Mouse (Mus musculus): ENCODE results near the gene Fam3c. TPM values are rescaled to one million over a fixed set of nuclear protein-coding genes. Genes with fewer than 3 reads are reported as not detected.

Fam3c gene
- polyA plus RNA-seq, 1 experiment, result 84.3 TPM

GRCm38 (mm10) chr6:22351551-22351950 lies 4.5 kb downstream of the Fam3c start:
- TF ChIP-seq EP300 (IDR thresholded peaks at IDR 0.05; ENCODE audit: insufficient read depth, low read depth, low read length) (no peak), CTCF (IDR thresholded peaks at IDR 0.05; ENCODE audit: low read depth, low read length) (no peak), POLR2A (IDR thresholded peaks at IDR 0.05; ENCODE audit: insufficient read depth, low read length) (no peak)
- Histone ChIP-seq H3K9me3 (replicated peaks; ENCODE audit: control insufficient read depth, insufficient read depth, low read length, poor library complexity, severe bottlenecking) (no peaks in the 10 kb centered on the region), H3K27me3 (ENCODE audit: control insufficient read depth, insufficient read depth, low read length, poor library complexity, severe bottlenecking) (no peaks in the 10 kb centered on the region), H3K36me3 (ENCODE audit: control insufficient read depth, insufficient read depth, low read length, poor library complexity, severe bottlenecking) (no peaks in the 10 kb centered on the region), H3K4me3 (ENCODE audit: low read depth, low read length) (peak overlapping the region; percentile 44; the same call in 1 of the 2 replicates), H3K4me1 (ENCODE audit: control insufficient read depth, insufficient read depth, low read length) (peaks cover 3% of the 10 kb centered on the region), H3K27ac (ENCODE audit: insufficient read depth, low read length) (peak overlapping the region; percentile 47), H3K9ac (ENCODE audit: low read depth, poor library complexity, severe bottlenecking) (no peak overlapping the region)

DNA sequence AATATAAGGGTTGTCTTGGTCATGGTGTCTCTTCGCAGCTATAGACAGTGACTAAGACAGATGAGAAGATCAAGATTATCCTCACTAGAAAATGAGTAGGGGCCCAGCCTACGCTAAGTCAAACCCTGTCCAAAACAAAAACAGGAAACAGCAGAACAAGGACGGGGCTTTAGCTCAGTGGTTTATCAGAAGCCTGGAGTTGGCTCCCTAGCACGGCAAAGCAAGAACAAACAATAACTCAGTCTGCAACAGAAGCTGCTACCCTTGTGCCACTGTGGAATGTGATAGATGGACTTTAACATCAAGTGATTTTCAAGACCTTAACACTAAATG lies 5.8 kb downstream of the Fam3c start:
- no peaks in the 10 kb centered on the region for H3K36me3 ChIP-seq (ENCODE audit: control insufficient read depth, insufficient read depth, low read length, poor library complexity, severe bottlenecking)
- H3K27me3 ChIP-seq (ENCODE audit: control insufficient read depth, insufficient read depth, low read length, poor library complexity, severe bottlenecking), result no peaks in the 10 kb centered on the region
- peaks cover 5% of the 10 kb centered on the region for H3K4me1 ChIP-seq (ENCODE audit: control insufficient read depth, insufficient read depth, low read length)
- TF ChIP-seq CTCF (IDR thresholded peaks at IDR 0.05; ENCODE audit: low read depth, low read length), result no peak
- no peak for TF ChIP-seq POLR2A (IDR thresholded peaks at IDR 0.05; ENCODE audit: insufficient read depth, low read length)
- TF ChIP-seq EP300 (IDR thresholded peaks at IDR 0.05; ENCODE audit: insufficient read depth, low read depth, low read length), result no peak
- 0 out of 2 replicates have a peak overlapping the region, but pooled peaks have one; percentile 35 for H3K27ac ChIP-seq (ENCODE audit: insufficient read depth, low read length)
- H3K4me3 ChIP-seq (ENCODE audit: low read depth, low read length), result no peak overlapping the region
- H3K9me3 ChIP-seq (replicated peaks; ENCODE audit: control insufficient read depth, insufficient read depth, low read length, poor library complexity, severe bottlenecking), result no peaks in the 10 kb centered on the region
- no peak overlapping the region for H3K9ac ChIP-seq (ENCODE audit: low read depth, poor library complexity, severe bottlenecking)

- Histone ChIP-seq H3K4me1 (ENCODE audit: control insufficient read depth, insufficient read depth, low read length) (peaks cover 5% of the 10 kb centered on the region), H3K36me3 (ENCODE audit: control insufficient read depth, insufficient read depth, low read length, poor library complexity, severe bottlenecking) (no peaks in the 10 kb centered on the region), H3K27ac (ENCODE audit: insufficient read depth, low read length) (0 out of 2 replicates have a peak overlapping the region, but pooled peaks have one; percentile 38), H3K9me3 (replicated peaks; ENCODE audit: control insufficient read depth, insufficient read depth, low read length, poor library complexity, severe bottlenecking) (no peaks in the 10 kb centered on the region), H3K4me3 (ENCODE audit: low read depth, low read length) (no peak overlapping the region), H3K9ac (ENCODE audit: low read depth, poor library complexity, severe bottlenecking) (no peak overlapping the region), H3K27me3 (ENCODE audit: control insufficient read depth, insufficient read depth, low read length, poor library complexity, severe bottlenecking) (no peaks in the 10 kb centered on the region)
- TF ChIP-seq CTCF (IDR thresholded peaks at IDR 0.05; ENCODE audit: low read depth, low read length), result no peak
- TF ChIP-seq POLR2A (IDR thresholded peaks at IDR 0.05; ENCODE audit: insufficient read depth, low read length), result no peak
- no peak for TF ChIP-seq EP300 (IDR thresholded peaks at IDR 0.05; ENCODE audit: insufficient read depth, low read depth, low read length)
Measured at GRCm38 (mm10) chr6:22349531-22350238, 6.4 kb downstream of the Fam3c start.

DNA sequence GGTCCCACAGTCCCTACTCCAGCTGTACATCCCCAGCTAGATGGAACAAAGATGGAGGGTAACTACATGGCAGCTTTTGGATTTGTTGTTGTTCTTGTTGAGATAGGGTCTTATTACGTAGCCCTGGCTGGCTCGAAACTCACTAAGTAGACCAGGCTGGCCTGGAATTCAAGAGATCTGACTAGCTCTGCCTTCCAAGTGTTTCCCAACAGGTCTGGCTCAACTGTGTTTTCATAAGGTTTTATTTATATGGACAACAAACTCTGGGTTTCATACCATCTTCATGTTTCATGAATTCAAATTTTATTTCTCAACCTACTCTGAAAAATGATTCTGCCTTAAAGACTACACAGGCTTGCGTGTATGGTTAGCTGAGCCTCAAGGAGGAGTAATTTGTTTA lies 7.1 kb downstream of the Fam3c start:
- H3K4me3 ChIP-seq (ENCODE audit: low read depth, low read length), result no peak overlapping the region
- H3K27ac ChIP-seq (ENCODE audit: insufficient read depth, low read length), result no peak overlapping the region; the same call in 1 of the 2 replicates
- no peak overlapping the region for H3K9ac ChIP-seq (ENCODE audit: low read depth, poor library complexity, severe bottlenecking)
- H3K4me1 ChIP-seq (ENCODE audit: control insufficient read depth, insufficient read depth, low read length), result peaks cover 7% of the 10 kb centered on the region
- H3K36me3 ChIP-seq (ENCODE audit: control insufficient read depth, insufficient read depth, low read length, poor library complexity, severe bottlenecking), result no peaks in the 10 kb centered on the region
- H3K9me3 ChIP-seq (replicated peaks; ENCODE audit: control insufficient read depth, insufficient read depth, low read length, poor library complexity, severe bottlenecking), result no peaks in the 10 kb centered on the region
- H3K27me3 ChIP-seq (ENCODE audit: control insufficient read depth, insufficient read depth, low read length, poor library complexity, severe bottlenecking), result no peaks in the 10 kb centered on the region
- TF ChIP-seq CTCF (IDR thresholded peaks at IDR 0.05; ENCODE audit: low read depth, low read length) (no peak), POLR2A (IDR thresholded peaks at IDR 0.05; ENCODE audit: insufficient read depth, low read length) (no peak)

DNA sequence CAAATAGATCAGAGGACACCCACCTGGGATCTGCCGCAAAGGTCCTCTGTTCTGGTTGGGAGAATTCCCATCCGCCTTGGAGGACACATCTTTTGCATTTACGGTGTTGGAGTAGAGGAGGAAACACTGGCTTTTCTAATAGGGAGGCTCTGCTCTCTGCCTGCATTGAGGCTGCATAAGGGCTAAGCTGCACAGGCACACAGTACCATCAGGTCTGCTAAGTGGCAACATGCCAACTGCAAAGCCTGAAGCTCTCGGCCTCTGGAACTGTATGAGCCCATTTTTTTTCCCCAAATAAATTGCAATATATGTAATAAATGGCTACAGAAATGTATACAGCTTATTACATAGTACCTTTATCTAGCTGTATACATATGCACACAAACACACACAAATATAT lies 7.9 kb downstream of the Fam3c start:
- no peak for TF ChIP-seq EP300 (IDR thresholded peaks at IDR 0.05; ENCODE audit: insufficient read depth, low read depth, low read length)
- TF ChIP-seq POLR2A (IDR thresholded peaks at IDR 0.05; ENCODE audit: insufficient read depth, low read length), result no peak
- no peak for TF ChIP-seq CTCF (IDR thresholded peaks at IDR 0.05; ENCODE audit: low read depth, low read length)
- H3K27me3 ChIP-seq (ENCODE audit: control insufficient read depth, insufficient read depth, low read length, poor library complexity, severe bottlenecking), result no peaks in the 10 kb centered on the region
- no peak overlapping the region for H3K9ac ChIP-seq (ENCODE audit: low read depth, poor library complexity, severe bottlenecking)
- peak overlapping the region; percentile 87 for H3K27ac ChIP-seq (ENCODE audit: insufficient read depth, low read length)
- H3K4me1 ChIP-seq (ENCODE audit: control insufficient read depth, insufficient read depth, low read length), result peaks cover 5% of the 10 kb centered on the region
- H3K36me3 ChIP-seq (ENCODE audit: control insufficient read depth, insufficient read depth, low read length, poor library complexity, severe bottlenecking), result no peaks in the 10 kb centered on the region
- no peak overlapping the region for H3K4me3 ChIP-seq (ENCODE audit: low read depth, low read length)
- no peaks in the 10 kb centered on the region for H3K9me3 ChIP-seq (replicated peaks; ENCODE audit: control insufficient read depth, insufficient read depth, low read length, poor library complexity, severe bottlenecking)

DNA sequence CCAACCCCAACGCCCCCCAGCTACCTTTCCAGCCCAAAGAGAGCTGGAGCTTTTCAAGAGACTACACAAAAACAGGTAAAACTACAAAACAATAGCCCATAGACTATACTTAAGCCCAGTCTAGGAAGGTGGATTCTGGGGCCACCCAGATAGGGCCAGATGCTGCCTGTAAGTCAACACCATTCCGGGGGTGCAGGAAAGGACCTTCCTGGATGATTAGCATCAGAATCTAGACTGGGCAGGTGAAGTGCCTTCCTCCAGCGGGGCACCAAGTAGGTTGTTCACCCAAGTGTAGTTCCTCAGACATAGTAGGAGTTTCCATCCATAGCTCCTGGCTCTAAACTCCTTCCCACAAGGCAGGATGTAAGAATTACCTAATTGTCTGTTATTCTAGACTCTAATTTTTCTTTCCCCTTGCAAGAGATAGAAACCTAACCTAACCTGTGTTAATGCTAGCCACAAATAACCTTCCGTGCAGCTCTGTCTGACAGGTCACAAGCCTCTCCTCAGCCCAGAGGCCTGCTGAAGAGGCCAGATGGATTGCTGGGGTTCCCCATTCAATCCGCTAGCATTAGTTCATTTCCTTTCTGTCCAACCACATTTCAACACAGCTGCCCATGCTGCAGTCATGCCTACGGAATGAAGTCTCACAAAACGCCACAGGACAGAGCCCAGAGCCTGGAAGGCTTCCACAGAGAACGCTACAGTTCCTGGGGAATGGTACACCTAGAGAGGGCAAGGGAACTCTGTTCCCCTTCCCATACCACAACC lies 8.7 kb downstream of the Fam3c start:
- H3K9ac ChIP-seq (ENCODE audit: low read depth, poor library complexity, severe bottlenecking), result no peak overlapping the region
- TF ChIP-seq POLR2A (IDR thresholded peaks at IDR 0.05; ENCODE audit: insufficient read depth, low read length), result no peak
- no peak for TF ChIP-seq CTCF (IDR thresholded peaks at IDR 0.05; ENCODE audit: low read depth, low read length)
- peak; percentile 95 for TF ChIP-seq EP300 (IDR thresholded peaks at IDR 0.05; ENCODE audit: insufficient read depth, low read depth, low read length)

More for the DNA sequence above, 8.7 kb downstream of the Fam3c start:
- Histone ChIP-seq H3K4me1 (ENCODE audit: control insufficient read depth, insufficient read depth, low read length) (peaks cover 5% of the 10 kb centered on the region), H3K27me3 (ENCODE audit: control insufficient read depth, insufficient read depth, low read length, poor library complexity, severe bottlenecking) (no peaks in the 10 kb centered on the region), H3K9me3 (replicated peaks; ENCODE audit: control insufficient read depth, insufficient read depth, low read length, poor library complexity, severe bottlenecking) (no peaks in the 10 kb centered on the region), H3K4me3 (ENCODE audit: low read depth, low read length) (peak overlapping the region; percentile 5; the same call in 1 of the 2 replicates), H3K27ac (ENCODE audit: insufficient read depth, low read length) (peak overlapping the region; percentile 87), H3K36me3 (ENCODE audit: control insufficient read depth, insufficient read depth, low read length, poor library complexity, severe bottlenecking) (no peaks in the 10 kb centered on the region)
